Mouse (Mus musculus) left cerebral cortex, adult 18-20 months (tissue): ENCODE results near the gene Exoc6b. TPM values are rescaled to one million over a fixed set of nuclear protein-coding genes. Genes with fewer than 3 reads are reported as not detected.

Experiments
- DNase-seq, 2 experiments: peaks; one replicate each; pipeline ENCODE4 v3.0.0; 2021 to 2022; ENCODE audit warnings: low spot score in 2 of 2, mixed read lengths in 1 of 2
- total RNA-seq, 2 experiments: library from RNA; stranded (reverse); gene quantifications; 2 replicates each; pipeline ENCODE4 v1.2.3; 2021

The Exoc6b gene
- total RNA-seq, 2 experiments from 2014 or later, result 73.7 to 81.5 TPM

- DNase-seq, result no peak
Observed at GRCm38 (mm10) chr6:84883720-84884119, 185.6 kb downstream of the Exoc6b start.

- DNase-seq, result no peak
Observed at GRCm38 (mm10) chr6:84882663-84883517, 186.4 kb downstream of the Exoc6b start.

GRCm38 (mm10) chr6:84875869-84876268 is 193.4 kb downstream of the Exoc6b start:
- no peak for DNase-seq

- no peak for DNase-seq
Observed at GRCm38 (mm10) chr6:84867114-84867513, 202.2 kb downstream of the Exoc6b start.

GRCm38 (mm10) chr6:84864625-84865024 is 204.7 kb downstream of the Exoc6b start:
- DNase-seq, result no peak

GRCm38 (mm10) chr6:84863816-84864375 is 205.4 kb downstream of the Exoc6b start:
- no peak for DNase-seq

GRCm38 (mm10) chr6:84845665-84846064 is 223.6 kb downstream of the Exoc6b start:
- DNase-seq, result no peak

- DNase-seq, result no peak
Observed at GRCm38 (mm10) chr6:84841138-84841537, 228.2 kb downstream of the Exoc6b start.

- DNase-seq, result no peak
Observed at GRCm38 (mm10) chr6:84807546-84807945, 261.8 kb downstream of the Exoc6b start.

- no peak for DNase-seq
Observed at GRCm38 (mm10) chr6:84806132-84806730, 263.1 kb downstream of the Exoc6b start.

- no peak for DNase-seq
Observed at GRCm38 (mm10) chr6:84798736-84799135, 270.6 kb downstream of the Exoc6b start.

GRCm38 (mm10) chr6:84783994-84784393 is 285.3 kb downstream of the Exoc6b start:
- DNase-seq, result no peak

GRCm38 (mm10) chr6:84779987-84780386 is 289.3 kb downstream of the Exoc6b start:
- DNase-seq, result no peak

GRCm38 (mm10) chr6:84778970-84779369 is 290.3 kb downstream of the Exoc6b start:
- DNase-seq, result no peak

GRCm38 (mm10) chr6:84775908-84776307 is 293.4 kb downstream of the Exoc6b start:
- DNase-seq, result no peak

GRCm38 (mm10) chr6:84755266-84755665 is 314.0 kb downstream of the Exoc6b start:
- no peak for DNase-seq

GRCm38 (mm10) chr6:84752806-84753420 is 316.4 kb downstream of the Exoc6b start:
- DNase-seq, result no peak

- DNase-seq, result no peak
Observed at GRCm38 (mm10) chr6:84751409-84751808, 317.9 kb downstream of the Exoc6b start.

GRCm38 (mm10) chr6:84746847-84747395 is 322.4 kb downstream of the Exoc6b start:
- DNase-seq, result no peak

GRCm38 (mm10) chr6:84746193-84746846 is 323.0 kb downstream of the Exoc6b start:
- no peak for DNase-seq

- no peak for DNase-seq
Observed at GRCm38 (mm10) chr6:84745570-84745969, 323.7 kb downstream of the Exoc6b start.
